Mouse (Mus musculus) lung, embryonic 14.5 days (tissue): ENCODE measurements around the gene Bin2. TPM values are rescaled to one million over a fixed set of nuclear protein-coding genes. Genes with fewer than 3 reads are reported as not detected.

Source experiments
- ATAC-seq: fragments of 200-750 bp; cut with Nextera tagmentation; 2 replicates; pipeline ENCODE4 v1.8.0; 2017; ENCODE audit warnings: mild to moderate bottlenecking, moderate TSS enrichment, moderate library complexity; ENCODE audit not compliant: insufficient read depth
- DNase-seq: peaks from one replicate; pipeline ENCODE4 v3.0.0-alpha.2; 2015
- H3K27ac ChIP-seq: fragments of 300-500 bp; sonication (generic); 2 replicates; pipeline ENCODE4 v1.5.1; 2014; ENCODE audit warnings: low read depth, mild to moderate bottlenecking, moderate library complexity
- H3K27me3 ChIP-seq: fragments of 300-500 bp; sonication (generic); 2 replicates; pipeline ENCODE4 v1.6.1; 2014; ENCODE audit warnings: low read length, control low read depth; ENCODE audit not compliant: insufficient read depth
- H3K36me3 ChIP-seq: fragments of 300-500 bp; sonication (generic); 2 replicates; pipeline ENCODE4 v1.6.1; 2014; ENCODE audit warnings: control low read depth; ENCODE audit not compliant: insufficient read depth
- H3K4me1 ChIP-seq: fragments of 300-500 bp; sonication (generic); 2 replicates; pipeline ENCODE4 v1.6.1; 2014; ENCODE audit warnings: antibody characterized with exemption, control low read depth; ENCODE audit not compliant: insufficient read depth
- H3K4me2 ChIP-seq: fragments of 300-500 bp; sonication (generic); 2 replicates; pipeline ENCODE4 v1.6.1; 2014; ENCODE audit warnings: mild to moderate bottlenecking
- H3K4me3 ChIP-seq: fragments of 300-500 bp; sonication (generic); 2 replicates; pipeline ENCODE4 v1.5.1; 2014; ENCODE audit warnings: low read depth, low read length
- H3K9ac ChIP-seq: fragments of 300-500 bp; sonication (generic); 2 replicates; pipeline ENCODE4 v1.6.1; 2014
- H3K9me3 ChIP-seq: fragments of 300-500 bp; sonication (generic); 2 replicates; pipeline ENCODE4 v1.6.1; 2016; ENCODE audit warnings: low read depth, low read length, control low read depth
- CTCF ChIP-seq: IDR thresholded peaks from 2 replicates; pipeline ENCODE4 v1.5.1; 2016; ENCODE audit warnings: antibody characterized with exemption, low read depth
- WGBS: fragments of 180-500 bp; shearing (Covaris S2); extraction: QIAGEN DNeasy Blood & Tissue Kit; methylation state at CpG from one replicate; pipeline ENCODE4 v1.1.7; 2014; 5-methylcytosine and 5-hydroxymethylcytosine counted together
- polyA plus RNA-seq: library from polyadenylated mRNA; unstranded; fragments of >200 nt; fragmentation: Nextera tagmentation; extraction: Ambion mirVana; gene quantifications from 2 replicates; pipeline ENCODE4 v1.2.1, GENCODE M21; 2014

Bin2 gene
- polyA plus RNA-seq, 1 experiment from 2014 or later: 4.8 TPM

GRCm38 (mm10) chr15:100637661-100638060 lies 31.7 kb downstream of the Bin2 start:
- peak; percentile 45 for TF ChIP-seq CTCF
- Histone ChIP-seq H3K27ac (no peak overlapping the region), H3K36me3 (no peaks in the 10 kb centered on the region), H3K4me3 (no peak overlapping the region), H3K9me3 (no peaks in the 10 kb centered on the region), H3K4me2 (peak overlapping the region; percentile 92), H3K4me1 (no peaks in the 10 kb centered on the region), H3K27me3 (peaks cover 45% of the 10 kb centered on the region), H3K9ac (no peak overlapping the region)
- ATAC-seq (no peak), DNase-seq (peak; percentile 51)
- WGBS: 17% methylated on average over 6 of the region's 6 CpGs

- Histone ChIP-seq H3K9ac (peak within 1 kb of the TSS; percentile 52), H3K4me2 (peak within 1 kb of the TSS; percentile 92), H3K27ac (no peak within 1 kb of the TSS), H3K4me1 (no peaks in the 10 kb centered on the region), H3K27me3 (peaks cover 45% of the 10 kb centered on the region), H3K9me3 (no peaks in the 10 kb centered on the region), H3K36me3 (no peaks in the 10 kb centered on the region), H3K4me3 (peak within 1 kb of the TSS; percentile 57)
- TF ChIP-seq CTCF: no peak
- DNase-seq (peak; percentile 44), ATAC-seq (0 out of 2 replicates have a peak, but pooled peaks have one; percentile 26)
- under 1% methylated on average over 76 of the region's 77 CpGs for WGBS
These were observed 32.5 kb downstream of the Bin2 start, which contains the start of gene Smagp for GRCm38 (mm10) chr15:100636700-100637501. Gene Smagp, minus strand, starts transcription at chr15:100636940.

- H3K27ac ChIP-seq: no peak overlapping the region
- no peak for TF ChIP-seq CTCF
- H3K27me3 ChIP-seq: peaks cover 45% of the 10 kb centered on the region
- H3K36me3 ChIP-seq: no peaks in the 10 kb centered on the region
- ATAC-seq (no peak; the same call in 1 of the 2 replicates), DNase-seq (no peak)
- peak overlapping the region; percentile 52 for H3K9ac ChIP-seq
- H3K4me1 ChIP-seq: no peaks in the 10 kb centered on the region
- peak overlapping the region; percentile 57 for H3K4me3 ChIP-seq
- H3K4me2 ChIP-seq: peak overlapping the region; percentile 92
- WGBS: 2% methylated on average over 38 of the region's 38 CpGs
- H3K9me3 ChIP-seq: no peaks in the 10 kb centered on the region
These were observed 33.3 kb downstream of the Bin2 start for GRCm38 (mm10) chr15:100635851-100636645.

- no peaks in the 10 kb centered on the region for H3K36me3 ChIP-seq
- DNase-seq (no peak), ATAC-seq (no peak)
- no peak for TF ChIP-seq CTCF
- no peak overlapping the region for H3K4me3 ChIP-seq
- H3K4me1 ChIP-seq: no peaks in the 10 kb centered on the region
- H3K9ac ChIP-seq: no peak overlapping the region
- no peak overlapping the region for H3K4me2 ChIP-seq
- WGBS: 8% methylated on average over 9 of the region's 9 CpGs
- H3K27ac ChIP-seq: no peak overlapping the region
- H3K27me3 ChIP-seq: peaks cover 45% of the 10 kb centered on the region
- H3K9me3 ChIP-seq: no peaks in the 10 kb centered on the region
These were observed 34.1 kb downstream of the Bin2 start for GRCm38 (mm10) chr15:100635239-100635638.

GRCm38 (mm10) chr15:100633341-100633740 lies 36.0 kb downstream of the Bin2 start:
- ATAC-seq (no peak), DNase-seq (no peak)
- H3K4me3 ChIP-seq: no peak overlapping the region
- H3K9ac ChIP-seq: no peak overlapping the region
- no peak overlapping the region for H3K4me2 ChIP-seq
- H3K27me3 ChIP-seq: peaks cover 39% of the 10 kb centered on the region
- no peaks in the 10 kb centered on the region for H3K9me3 ChIP-seq
- H3K36me3 ChIP-seq: no peaks in the 10 kb centered on the region
- no peaks in the 10 kb centered on the region for H3K4me1 ChIP-seq
- H3K27ac ChIP-seq: no peak overlapping the region
- TF ChIP-seq CTCF: no peak
- WGBS: 70% methylated on average over 10 of the region's 10 CpGs

GRCm38 (mm10) chr15:100632323-100632722 lies 37.0 kb downstream of the Bin2 start:
- WGBS: 67% methylated on average over 5 of the region's 5 CpGs
- no peak for DNase-seq
- no peak overlapping the region for H3K4me3 ChIP-seq
- TF ChIP-seq CTCF: no peak
- no peak overlapping the region for H3K27ac ChIP-seq
- H3K9me3 ChIP-seq: no peaks in the 10 kb centered on the region
- H3K4me2 ChIP-seq: no peak overlapping the region
- ATAC-seq: no peak
- H3K9ac ChIP-seq: no peak overlapping the region
- H3K36me3 ChIP-seq: no peaks in the 10 kb centered on the region
- H3K4me1 ChIP-seq: no peaks in the 10 kb centered on the region
- H3K27me3 ChIP-seq: peaks cover 32% of the 10 kb centered on the region
